Mouse (Mus musculus): Measurements from ENCODE around the gene Il23a.
A peak's percentile ranks its signal among the peaks of the same experiment; 100 is the strongest.
"Not testable (repeated sequence)": the region's sequence is repeated elsewhere in the genome, so short reads cannot be mapped to it uniquely, and the experiment has no call there.

Gene Il23a

GRCm38 (mm10) chr10:128303126-128304021, 4.8 kb upstream of the Il23a start, which contains the start of gene Pan2:
Gene Pan2, plus strand, starts transcription at chr10:128303335.
- DNase-seq (ENCODE audit: low spot score in 2 of 2): peak; percentile 99

- no peak for DNase-seq (ENCODE audit: low spot score in 2 of 2)
These were observed 4.2 kb upstream of the Il23a start for GRCm38 (mm10) chr10:128302785-128303125.

GRCm38 (mm10) chr10:128302357-128302756, 3.8 kb upstream of the Il23a start:
- no peak for DNase-seq (ENCODE audit: low spot score in 2 of 2)

- no peak for DNase-seq (ENCODE audit: low spot score in 2 of 2)
These were observed 309 bp downstream of the Il23a start for GRCm38 (mm10) chr10:128298243-128298642.

- DNase-seq (ENCODE audit: low spot score in 2 of 2): no peak
These were observed 930 bp downstream of the Il23a start for GRCm38 (mm10) chr10:128297622-128298021.

GRCm38 (mm10) chr10:128297221-128297620, 1.3 kb downstream of the Il23a start:
- no peak for DNase-seq (ENCODE audit: low spot score in 2 of 2)

- DNase-seq (ENCODE audit: low spot score in 2 of 2): no peak
These were observed 2.0 kb downstream of the Il23a start for GRCm38 (mm10) chr10:128296370-128297090.

GRCm38 (mm10) chr10:128290594-128290993, 8.0 kb downstream of the Il23a start:
- DNase-seq (ENCODE audit: low spot score in 2 of 2): not testable (repeated sequence)

- DNase-seq (ENCODE audit: low spot score in 2 of 2): peak; percentile 24 to 48
These were observed 14.7 kb downstream of the Il23a start for GRCm38 (mm10) chr10:128283604-128284579.

- DNase-seq (ENCODE audit: low spot score in 2 of 2): no peak
These were observed 15.6 kb downstream of the Il23a start for GRCm38 (mm10) chr10:128282886-128283450.

GRCm38 (mm10) chr10:128281682-128282081, 16.9 kb downstream of the Il23a start:
- DNase-seq (ENCODE audit: low spot score in 2 of 2): no peak

GRCm38 (mm10) chr10:128280943-128281342, 17.6 kb downstream of the Il23a start:
- DNase-seq (ENCODE audit: low spot score in 2 of 2): no peak

- DNase-seq (ENCODE audit: low spot score in 2 of 2): no peak
These were observed 20.4 kb downstream of the Il23a start for GRCm38 (mm10) chr10:128278158-128278557.

GRCm38 (mm10) chr10:128275374-128275773, 23.2 kb downstream of the Il23a start:
- DNase-seq (ENCODE audit: low spot score in 2 of 2): not testable (repeated sequence)

GRCm38 (mm10) chr10:128272819-128273439, 25.6 kb downstream of the Il23a start:
- not testable (repeated sequence) for DNase-seq (ENCODE audit: low spot score in 2 of 2)

GRCm38 (mm10) chr10:128271883-128272282, 26.7 kb downstream of the Il23a start:
- no peak for DNase-seq (ENCODE audit: low spot score in 2 of 2)

- DNase-seq (ENCODE audit: low spot score in 2 of 2): no peak
These were observed 27.7 kb downstream of the Il23a start for GRCm38 (mm10) chr10:128270866-128271265.

- peak; percentile 97 to 98 for DNase-seq (ENCODE audit: low spot score in 2 of 2)
These were observed 28.2 kb downstream of the Il23a start, which contains the start of gene Stat2 for GRCm38 (mm10) chr10:128270287-128270841. Gene Stat2, plus strand, starts transcription at chr10:128270559.

- DNase-seq (ENCODE audit: low spot score in 2 of 2): no peak
These were observed 29.2 kb downstream of the Il23a start for GRCm38 (mm10) chr10:128269206-128269910.

GRCm38 (mm10) chr10:128268371-128268770, 30.2 kb downstream of the Il23a start, which contains the start of gene Apof:
Gene Apof, plus strand, starts transcription at chr10:128268671.
- no peak for DNase-seq (ENCODE audit: low spot score in 2 of 2)

Data from spleen, postnatal 36 days (tissue).